14 mouse cellular contexts compared by ENCODE assay signal in genomic region chr7:94123781-94124180, GRCm38 (mm10).
"Had no signal": no experiment of that assay in that cellular context is flagged by ENCODE, and none has a peak within 500 bp of the region (broad histone marks: within the 10 kb centered on the region; RNA-seq: fewer than 3 reads in every experiment).

No protein-coding gene starts in this region.

- DNase-seq: gastrocnemius, adult 2 months; gastrocnemius, postnatal 10 days; gastrocnemius, postnatal 25 days; heart, adult 18-20 months; heart, postnatal 10 days; heart, postnatal 4 days; kidney, adult 18-20 months; kidney, adult 8-10 months; kidney, postnatal 10 days; kidney, postnatal 25 days; layer of hippocampus, adult 9-11 months; layer of hippocampus, postnatal 36 days; liver, embryonic 13.5 days; liver, postnatal 0 days had no signal
